Mouse (Mus musculus) brain, embryonic 14.5 days (tissue): ENCODE results near the gene Kif3a.
A peak's percentile ranks its signal among the peaks of the same experiment; 100 is the strongest.

Experiments used
- CTCF ChIP-seq: fragments of 200-500 bp; IDR thresholded peaks from 2 replicates; pipeline ENCODE4 v1.5.1; 2012; ENCODE audit warnings: inconsistent platforms, mild to moderate bottlenecking, moderate library complexity, borderline replicate concordance; ENCODE audit not compliant: insufficient read depth, insufficient read length; ENCODE audit errors: extremely low read depth
- POLR2A ChIP-seq: fragments of 200-500 bp; IDR thresholded peaks from 2 replicates; pipeline ENCODE4 v1.6.1; 2012; ENCODE audit warnings: mild to moderate bottlenecking, inconsistent platforms, borderline replicate concordance; ENCODE audit not compliant: poor library complexity, insufficient read depth, insufficient read length, severe bottlenecking; ENCODE audit errors: extremely low read depth

DNA sequence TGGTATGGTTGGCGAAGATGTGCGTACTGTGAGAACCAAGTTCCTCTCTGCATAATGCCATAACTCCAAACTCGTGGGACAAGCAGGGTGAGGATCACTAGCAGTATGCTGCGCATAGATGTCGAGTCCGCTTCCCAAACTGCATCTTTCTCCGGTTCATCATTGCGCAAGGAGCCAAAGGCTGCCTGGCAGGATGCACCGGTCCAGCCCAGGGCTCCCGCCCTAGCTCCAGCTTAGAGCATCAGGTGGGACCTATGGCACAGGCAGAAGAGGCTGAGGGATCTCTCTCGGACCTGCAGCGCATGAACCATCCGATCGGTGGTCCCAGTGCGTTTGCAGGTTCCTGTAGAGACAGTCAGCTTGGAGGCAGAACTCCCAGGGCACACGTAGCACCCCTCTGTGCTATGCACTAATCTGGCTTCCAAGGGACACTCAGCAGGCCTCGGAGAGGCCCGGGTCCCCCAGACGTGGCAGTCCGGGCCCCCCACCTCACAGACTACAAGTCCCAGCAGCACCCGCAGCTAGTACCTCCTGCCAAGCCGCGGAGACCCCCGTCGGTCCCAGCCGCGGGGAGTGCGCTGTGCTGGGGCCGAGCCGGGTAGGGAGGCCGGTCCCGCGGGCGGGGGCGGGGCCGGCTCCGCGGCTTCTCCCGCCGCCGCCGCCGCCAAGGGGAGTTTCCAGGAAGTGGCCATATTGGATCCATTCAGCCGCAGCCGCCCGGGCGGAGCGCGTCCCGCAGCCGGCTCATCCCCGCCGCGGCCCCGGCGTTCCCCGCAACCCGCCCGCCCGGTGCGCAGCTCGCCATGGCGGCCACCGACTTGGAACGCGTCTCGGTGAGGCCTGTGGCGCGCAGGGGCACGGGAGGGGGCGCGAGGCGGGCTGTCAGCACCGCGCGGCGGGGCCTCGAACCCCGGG lies 47.7 kb upstream of the Kif3a start, which contains the start of gene Sept8:
- TF ChIP-seq CTCF (no peak), POLR2A (peak; percentile 39; the same call in 1 of the 2 replicates)
